Mouse (Mus musculus): ENCODE results near the gene Bfar.

GRCm38 (mm10) chr16:13714910-13715309 lies 43.3 kb downstream of the Bfar start:
- TF ChIP-seq CTCF (IDR thresholded peaks at IDR 0.05; ENCODE audit: low read depth, low read length): no peak
- no peak for TF ChIP-seq POLR2A (IDR thresholded peaks at IDR 0.05; ENCODE audit: insufficient read depth, low read length)
